Comparison of ENCODE assay signal across 15 mouse cellular contexts in the genomic region with DNA sequence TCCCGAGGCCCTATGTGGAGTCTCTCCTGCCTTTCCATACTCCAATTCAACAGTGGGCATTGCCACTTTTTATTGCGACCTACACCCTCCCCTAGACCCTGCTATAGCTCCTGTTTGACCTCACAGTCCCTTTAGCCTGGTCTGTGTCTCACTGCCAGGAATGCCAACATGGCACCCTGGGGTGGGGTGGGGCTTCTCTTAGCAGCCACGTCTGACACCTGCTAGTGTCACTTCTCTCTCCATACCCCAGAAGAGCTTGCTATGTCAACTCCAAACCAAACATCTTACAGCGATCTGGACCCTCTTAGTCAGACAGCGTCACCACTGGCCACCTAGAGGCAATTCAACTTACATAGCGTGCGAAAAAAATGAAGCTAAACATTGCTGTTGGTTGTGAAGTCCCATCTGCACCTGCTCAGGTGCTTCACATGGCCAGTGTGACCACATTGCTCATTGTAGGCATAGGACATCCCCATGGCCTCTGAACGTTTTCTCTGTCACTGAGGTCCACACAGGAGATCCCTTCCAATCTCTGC. TPM values are rescaled to one million over a fixed set of nuclear protein-coding genes. Genes with fewer than 3 reads are reported as not detected.
DNase-seq lines count a peak whose midpoint lies in the region; ATAC-seq and TF ChIP-seq lines count a peak whose summit lies in the region.
"Had no signal": no experiment of that assay in that cellular context is flagged by ENCODE, and none has a peak within 500 bp of the region (broad histone marks: within the 10 kb centered on the region; RNA-seq: fewer than 3 reads in every experiment).

No protein-coding gene starts in this region.

- no peak for ATAC-seq in forebrain, embryonic 14.5 days
- ATAC-seq in midbrain, embryonic 16.5 days = no peak
- ATAC-seq: intestine, postnatal 0 days; lung, postnatal 0 days had no signal

- H3K9ac ChIP-seq in forebrain, embryonic 14.5 days (ENCODE audit: low read length) = peak overlapping the region; percentile 56; the same call in 1 of the 2 replicates
- H3K9ac ChIP-seq in midbrain, embryonic 16.5 days (ENCODE audit: low read depth, low read length) = peak overlapping the region; percentile 96

- 54% methylated on average over 8 of the region's 8 CpGs for WGBS in forebrain, embryonic 14.5 days
- WGBS in midbrain, embryonic 16.5 days = 53% methylated on average over 8 of the region's 8 CpGs
- 49% methylated on average over 8 of the region's 8 CpGs for WGBS in heart, embryonic 10.5 days

- DNase-seq in layer of hippocampus, adult 2 months (ENCODE audit: low spot score in 2 of 2) = no peak
- DNase-seq in layer of hippocampus, postnatal 10 days (ENCODE audit: low spot score in 2 of 2) = no peak
- DNase-seq in cerebellum, postnatal 10 days = peak; percentile 53 to 57
- no peak for DNase-seq in forebrain, embryonic 14.5 days (ENCODE audit: low spot score)
- no peak for DNase-seq in adrenal gland, adult 8-10 months
- no peak for DNase-seq in heart, embryonic 10.5 days (ENCODE audit: low spot score)
- no peak for DNase-seq in urinary bladder, adult 18-20 months (ENCODE audit: low spot score in 2 of 2)
- DNase-seq: gastrocnemius, postnatal 36 days; kidney, postnatal 36 days had no signal

- TF ChIP-seq CTCF in layer of hippocampus, adult 2 months (conservative IDR thresholded peaks at IDR 0.05) = peak; percentile 51

- H3K36me3 ChIP-seq in forebrain, embryonic 14.5 days (ENCODE audit: control insufficient read depth, insufficient read depth, low read length) = no peaks in the 10 kb centered on the region
- H3K36me3 ChIP-seq in midbrain, embryonic 16.5 days (ENCODE audit: control insufficient read depth, insufficient read depth, low read length) = no peaks in the 10 kb centered on the region
- H3K36me3 ChIP-seq in heart, embryonic 10.5 days = no peaks in the 10 kb centered on the region
- H3K36me3 ChIP-seq: stomach, embryonic 15.5 days had no signal

- H3K4me1 ChIP-seq in forebrain, embryonic 14.5 days (ENCODE audit: control insufficient read depth, insufficient read depth, low read length) = peaks cover 37% of the 10 kb centered on the region
- peaks cover 42% of the 10 kb centered on the region for H3K4me1 ChIP-seq in midbrain, embryonic 16.5 days (ENCODE audit: control insufficient read depth, insufficient read depth, low read length)
- peaks cover 55% of the 10 kb centered on the region for H3K4me1 ChIP-seq in heart, embryonic 10.5 days

- H3K27ac ChIP-seq in layer of hippocampus, adult 2 months = peak overlapping the region; percentile 98
- H3K27ac ChIP-seq in forebrain, embryonic 14.5 days (ENCODE audit: low read depth, low read length) = no peak overlapping the region; the same call in 1 of the 2 replicates
- H3K27ac ChIP-seq in midbrain, embryonic 16.5 days (ENCODE audit: low read length) = peak overlapping the region; percentile 98
- no peak overlapping the region for H3K27ac ChIP-seq in heart, embryonic 10.5 days

- H3K27me3 ChIP-seq in forebrain, embryonic 14.5 days (replicated peaks; ENCODE audit: control insufficient read depth, insufficient read depth, low read length) = peaks cover 8% of the 10 kb centered on the region
- H3K27me3 ChIP-seq in midbrain, embryonic 16.5 days (ENCODE audit: control insufficient read depth, insufficient read depth, low read depth, low read length) = no peaks in the 10 kb centered on the region
- peaks cover 56% of the 10 kb centered on the region for H3K27me3 ChIP-seq in heart, embryonic 10.5 days (ENCODE audit: insufficient read depth, poor library complexity, severe bottlenecking)

- peak overlapping the region; percentile 79 for H3K4me2 ChIP-seq in forebrain, embryonic 14.5 days (ENCODE audit: low read length)
- peak overlapping the region; percentile 78 for H3K4me2 ChIP-seq in midbrain, embryonic 16.5 days (ENCODE audit: low read length)

- H3K9me3 ChIP-seq in forebrain, embryonic 14.5 days (replicated peaks; ENCODE audit: control insufficient read depth, low read length) = no peaks in the 10 kb centered on the region
- no peaks in the 10 kb centered on the region for H3K9me3 ChIP-seq in midbrain, embryonic 16.5 days (replicated peaks; ENCODE audit: control insufficient read depth, low read length, poor library complexity, severe bottlenecking)
- H3K9me3 ChIP-seq in heart, embryonic 10.5 days = no peaks in the 10 kb centered on the region
- H3K9me3 ChIP-seq: stomach, embryonic 15.5 days had no signal

- peak overlapping the region; percentile 87; the same call in 1 of the 2 replicates for H3K4me3 ChIP-seq in layer of hippocampus, adult 2 months
- H3K4me3 ChIP-seq in forebrain, embryonic 14.5 days (ENCODE audit: low read depth, low read length) = 0 out of 2 replicates have a peak overlapping the region, but pooled peaks have one; percentile 3
- H3K4me3 ChIP-seq in midbrain, embryonic 16.5 days (ENCODE audit: low read depth, low read length) = peak overlapping the region; percentile 78
- no peak overlapping the region for H3K4me3 ChIP-seq in heart, embryonic 10.5 days

RNA-seq across cellular contexts. Expression of a gene that starts 4.5 kb away (rescaled TPM):
- total RNA-seq in layer of hippocampus, adult 2 months (2021) = 100 to 1,000 TPM; 348 to 373 TPM
- 100 to 1,000 TPM; 229 to 232 TPM for total RNA-seq in layer of hippocampus, postnatal 10 days (2021)
- 48.1 and 63.2 TPM in 2 replicates for polyA plus RNA-seq in forebrain, embryonic 14.5 days (2014; fragmentation: Nextera tagmentation; extraction: Ambion mirVana)
- 186 and 206 TPM in 2 replicates for polyA plus RNA-seq in midbrain, embryonic 16.5 days (2015; fragmentation: Nextera tagmentation; extraction: Ambion mirVana)
- total RNA-seq in adrenal gland, adult 8-10 months (2022) = 10 to 100 TPM; 35.2 to 71.0 (median 48.2) TPM
- 1.7 and 2.2 TPM in 2 replicates for polyA plus RNA-seq in heart, embryonic 10.5 days (2016; fragmentation: Nextera tagmentation; extraction: Ambion mirVana)

RNA-seq across cellular contexts. Expression of a gene that starts 10.5 kb away (rescaled TPM):
- total RNA-seq in layer of hippocampus, adult 2 months (2021) = 100 to 1,000 TPM; 103 to 121 TPM
- total RNA-seq in layer of hippocampus, postnatal 10 days (2021) = 10 to 100 TPM; 59.8 to 62.2 TPM
- polyA plus RNA-seq in forebrain, embryonic 14.5 days (2014; fragmentation: Nextera tagmentation; extraction: Ambion mirVana) = 55.5 and 61.9 TPM in 2 replicates
- polyA plus RNA-seq in midbrain, embryonic 16.5 days (2015; fragmentation: Nextera tagmentation; extraction: Ambion mirVana) = 83.1 and 89.5 TPM in 2 replicates
- total RNA-seq in adrenal gland, adult 8-10 months (2022) = 1 to 10 TPM; 6.4 to 9.3 (median 7.3) TPM
- 0.16 and 0.30 TPM in 2 replicates for polyA plus RNA-seq in heart, embryonic 10.5 days (2016; fragmentation: Nextera tagmentation; extraction: Ambion mirVana)
- total RNA-seq: gastrocnemius, postnatal 36 days; liver, adult 2 months had no signal
- polyA plus RNA-seq: liver, adult 2 months; lung, postnatal 0 days had no signal

RNA-seq across cellular contexts. Expression of a gene that starts 25.1 kb away (rescaled TPM):
- total RNA-seq in layer of hippocampus, adult 2 months (2021) = 1,000 to 10,000 TPM; 2,074 to 2,160 TPM
- total RNA-seq in layer of hippocampus, postnatal 10 days (2021) = 1,000 to 10,000 TPM; 2,090 to 2,190 TPM
- 473 and 491 TPM in 2 replicates for polyA plus RNA-seq in forebrain, embryonic 14.5 days (2014; fragmentation: Nextera tagmentation; extraction: Ambion mirVana)
- 405 and 443 TPM in 2 replicates for polyA plus RNA-seq in midbrain, embryonic 16.5 days (2015; fragmentation: Nextera tagmentation; extraction: Ambion mirVana)
- total RNA-seq in adrenal gland, adult 8-10 months (2022) = 100 to 1,000 TPM; 278 to 314 (median 294) TPM
- polyA plus RNA-seq in heart, embryonic 10.5 days (2016; fragmentation: Nextera tagmentation; extraction: Ambion mirVana) = 114 and 117 TPM in 2 replicates

RNA-seq across cellular contexts. Expression of a gene that starts 33.9 kb away (rescaled TPM):
- 10 to 100 TPM; 52.3 to 55.5 TPM for total RNA-seq in layer of hippocampus, adult 2 months (2021)
- 10 to 100 TPM; 42.9 to 44.8 TPM for total RNA-seq in layer of hippocampus, postnatal 10 days (2021)
- polyA plus RNA-seq in forebrain, embryonic 14.5 days (2014; fragmentation: Nextera tagmentation; extraction: Ambion mirVana) = 3.8 and 3.9 TPM in 2 replicates
- 7.2 and 7.3 TPM in 2 replicates for polyA plus RNA-seq in midbrain, embryonic 16.5 days (2015; fragmentation: Nextera tagmentation; extraction: Ambion mirVana)
- 1 to 10 TPM; 2.3 to 3.1 (median 2.7) TPM for total RNA-seq in adrenal gland, adult 8-10 months (2022)
- 0.22 and 0.24 TPM in 2 replicates for polyA plus RNA-seq in heart, embryonic 10.5 days (2016; fragmentation: Nextera tagmentation; extraction: Ambion mirVana)
- total RNA-seq: gastrocnemius, postnatal 36 days; liver, adult 2 months had no signal
- polyA plus RNA-seq: liver, adult 2 months; urinary bladder, adult 2 months had no signal

RNA-seq across cellular contexts. Expression of a gene that starts 42.7 kb away (rescaled TPM):
- total RNA-seq in layer of hippocampus, adult 2 months (2021) = under 1 TPM; 0.10 to 0.20 TPM
- total RNA-seq in layer of hippocampus, postnatal 10 days (2021) = not detected
- polyA plus RNA-seq in forebrain, embryonic 14.5 days (2014; fragmentation: Nextera tagmentation; extraction: Ambion mirVana) = 0.12 and 0.22 TPM in 2 replicates
- polyA plus RNA-seq in midbrain, embryonic 16.5 days (2015; fragmentation: Nextera tagmentation; extraction: Ambion mirVana) = 0.22 and 0.23 TPM in 2 replicates
- 1 to 10 TPM; 2.4 to 3.3 (median 2.6) TPM for total RNA-seq in adrenal gland, adult 8-10 months (2022)
- polyA plus RNA-seq in heart, embryonic 10.5 days (2016; fragmentation: Nextera tagmentation; extraction: Ambion mirVana) = 0.15 and 0.51 TPM in 2 replicates

Comparison
In these comparisons a context has a peak if more than half of its experiments do, and no peak if none do; other contexts are left out.
1. DNase-seq: peak in cerebellum, postnatal 10 days (2 of 2); none in layer of hippocampus, adult 2 months (0 of 2), layer of hippocampus, postnatal 10 days (0 of 2), forebrain, embryonic 14.5 days (single experiment), adrenal gland, adult 8-10 months (single experiment), heart, embryonic 10.5 days (single experiment) and urinary bladder, adult 18-20 months (0 of 2).
2. H3K27ac ChIP-seq: peak in layer of hippocampus, adult 2 months (single experiment) and midbrain, embryonic 16.5 days (single experiment); none in forebrain, embryonic 14.5 days (single experiment) and heart, embryonic 10.5 days (single experiment).
3. RNA of a gene that starts 10.5 kb away (total RNA-seq): 103 to 121 TPM in layer of hippocampus, adult 2 months and 59.8 to 62.2 TPM in layer of hippocampus, postnatal 10 days; 6.4 to 9.3 TPM in adrenal gland, adult 8-10 months; every median in the first group is over 4 times any median in the second.
4. RNA of a gene that starts 25.1 kb away (total RNA-seq): 2,090 to 2,190 TPM in layer of hippocampus, postnatal 10 days and 2,074 to 2,160 TPM in layer of hippocampus, adult 2 months; 278 to 314 TPM in adrenal gland, adult 8-10 months; every median in the first group is over 4 times any median in the second.